Mouse (Mus musculus) yolk sac, embryonic 10.5 days (tissue): ENCODE measurements around the gene B3gnt3.
A peak's percentile ranks its signal among the peaks of the same experiment; 100 is the strongest.
"Not testable (repeated sequence)": the region's sequence is repeated elsewhere in the genome, so short reads cannot be mapped to it uniquely, and the experiment has no call there.

Experiments used
- DNase-seq: peaks from one replicate; pipeline ENCODE4 v3.0.0-alpha.2; 2017; ENCODE audit warnings: low spot score

The B3gnt3 gene

GRCm38 (mm10) chr8:71709800-71710446 lies 8.3 kb upstream of the B3gnt3 start:
- DNase-seq: peak; percentile 80

- DNase-seq: no peak
Observed at GRCm38 (mm10) chr8:71709134-71709799, 7.7 kb upstream of the B3gnt3 start.

DNA sequence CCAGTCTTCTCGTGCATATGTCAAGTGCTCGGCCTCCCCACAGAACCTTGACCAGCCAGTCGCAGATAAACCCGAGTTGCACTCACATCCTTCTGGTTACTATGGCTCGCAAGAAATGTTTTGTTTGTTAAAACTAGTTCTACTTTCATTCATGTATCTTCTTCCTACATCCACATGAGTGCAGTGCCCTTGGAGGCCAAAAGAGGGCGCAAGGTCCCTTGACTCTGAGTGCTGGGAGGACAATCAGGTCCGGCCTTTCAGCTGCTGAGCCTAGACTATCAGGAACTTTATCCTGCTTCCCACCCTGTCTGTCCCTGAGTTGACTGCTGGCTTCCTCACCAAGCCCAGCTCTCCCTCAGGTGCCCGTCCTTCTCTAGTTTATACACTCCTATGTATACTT lies 6.3 kb upstream of the B3gnt3 start:
- DNase-seq: no peak

DNA sequence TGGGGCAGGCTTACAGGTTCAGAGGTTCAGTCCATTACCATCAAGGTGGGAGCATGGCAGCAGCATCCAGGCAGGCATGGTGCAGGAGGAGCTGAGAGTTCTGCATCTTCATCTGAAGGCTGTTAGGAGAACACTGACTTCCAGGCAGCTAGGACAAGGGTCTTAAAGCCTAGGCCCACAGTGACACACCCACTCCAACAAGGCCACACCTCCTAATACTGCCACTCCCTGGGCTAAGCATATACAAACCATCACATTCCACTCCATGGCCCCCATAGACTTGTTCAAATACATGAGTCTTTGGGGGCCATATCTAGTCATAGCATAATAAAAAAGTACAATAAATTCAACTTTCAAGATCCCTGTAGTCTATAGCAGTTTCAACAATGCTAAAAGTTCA lies 1.8 kb upstream of the B3gnt3 start:
- not testable (repeated sequence) for DNase-seq

- DNase-seq: no peak
Observed at GRCm38 (mm10) chr8:71702923-71703322, 1.3 kb upstream of the B3gnt3 start.

DNA sequence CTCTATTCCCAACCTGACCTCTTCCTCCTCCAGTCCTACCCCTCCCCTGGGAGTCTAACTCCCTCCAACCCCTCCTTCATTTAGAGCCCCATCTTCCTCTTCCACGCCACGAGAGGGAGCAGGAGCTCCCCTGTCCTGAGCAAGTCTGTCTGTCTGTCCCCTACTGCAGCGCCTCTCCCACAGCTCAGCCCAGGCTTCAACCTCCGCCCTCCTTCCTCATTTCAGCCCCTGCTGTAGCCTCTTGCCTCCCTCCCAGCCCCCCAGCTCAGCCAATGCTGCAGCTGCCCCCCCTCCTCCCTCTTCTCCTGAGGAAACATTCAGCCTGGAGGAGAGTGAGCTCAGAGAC lies 471 bp upstream of the B3gnt3 start:
- DNase-seq: no peak

DNA sequence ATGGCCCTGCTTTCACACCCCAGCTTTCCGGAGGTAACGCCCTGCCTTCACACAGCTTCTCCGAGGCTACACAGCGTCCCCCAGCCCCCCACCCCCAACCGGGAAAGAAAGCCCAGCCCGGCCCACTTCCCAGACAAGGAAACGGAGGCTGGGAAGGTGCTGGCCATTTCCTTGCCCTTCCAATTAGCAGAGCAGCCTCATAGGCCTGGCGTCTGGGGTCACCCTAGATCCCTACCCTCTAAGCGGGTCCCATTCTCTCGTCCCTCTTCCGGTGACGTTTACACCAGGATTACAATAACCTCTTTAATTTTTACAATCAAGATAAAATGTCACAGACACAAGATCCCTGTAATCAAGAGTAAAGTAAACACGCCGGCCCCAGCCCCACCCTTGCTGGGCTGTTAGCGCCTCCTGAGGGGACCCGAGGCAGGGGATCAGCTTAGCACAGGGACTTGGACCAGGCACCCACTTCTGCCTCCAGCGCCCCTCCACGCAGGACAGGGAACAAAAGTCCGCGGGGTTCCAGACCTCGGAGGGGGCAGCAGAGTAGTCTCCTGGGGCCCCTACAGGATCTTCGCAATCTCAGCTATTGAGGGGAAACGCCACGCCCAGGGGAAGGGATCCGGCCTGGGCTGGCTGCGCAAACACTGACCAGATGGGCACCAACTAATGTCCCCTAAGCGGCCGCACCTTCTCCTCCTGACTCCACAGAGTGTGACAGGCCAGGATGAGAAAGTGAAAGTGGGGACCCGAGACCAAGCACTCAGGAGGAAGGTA lies 908 bp downstream of the B3gnt3 start:
- peak; percentile 23 for DNase-seq

DNA sequence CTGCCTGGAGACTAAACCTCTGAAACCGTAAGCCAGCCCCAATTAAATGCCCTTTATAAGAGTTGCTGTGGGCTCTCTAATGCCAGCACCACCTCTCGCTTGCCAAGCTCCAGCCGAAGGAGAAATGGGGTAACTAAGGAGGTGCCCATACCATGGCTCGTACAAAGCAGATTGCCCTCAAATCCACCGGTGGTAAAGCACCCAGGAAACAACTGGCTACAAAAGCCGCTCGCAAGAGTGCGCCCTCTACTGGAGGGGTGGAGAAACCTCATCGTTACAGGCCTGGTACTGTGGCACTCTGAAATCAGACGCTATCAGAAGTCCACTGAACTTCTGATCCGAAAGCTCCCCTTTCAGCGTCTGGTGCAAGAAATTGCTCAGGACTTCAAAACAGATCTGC lies 6.1 kb downstream of the B3gnt3 start:
- DNase-seq: not testable (repeated sequence)

- no peak for DNase-seq
Observed at GRCm38 (mm10) chr8:71693166-71694041, 8.2 kb downstream of the B3gnt3 start.

DNA sequence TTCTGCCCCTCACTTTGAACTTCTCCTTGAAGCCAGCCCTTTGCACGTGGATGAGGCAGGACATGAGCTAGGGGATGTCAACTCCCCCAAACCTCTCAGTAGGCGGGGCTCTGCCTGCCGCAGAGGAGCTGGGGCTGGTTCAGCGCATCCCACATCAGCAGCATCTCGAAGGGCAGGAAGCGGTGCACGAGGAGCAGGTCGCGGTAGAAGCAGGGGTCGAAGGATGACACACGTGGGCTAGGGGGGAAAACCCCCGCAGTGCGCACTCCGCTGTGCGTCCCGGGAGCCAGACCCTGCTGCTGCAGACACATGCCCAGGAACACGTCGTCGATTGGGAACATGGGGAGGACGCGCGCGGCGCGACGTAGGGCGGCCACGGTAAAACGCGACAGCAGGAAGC lies 9.1 kb downstream of the B3gnt3 start:
- DNase-seq: no peak

- DNase-seq: no peak
Observed at GRCm38 (mm10) chr8:71689028-71689427, 12.6 kb downstream of the B3gnt3 start, which contains the start of gene Insl3. TSS of gene Insl3 (plus strand) at chr8:71689214.

DNA sequence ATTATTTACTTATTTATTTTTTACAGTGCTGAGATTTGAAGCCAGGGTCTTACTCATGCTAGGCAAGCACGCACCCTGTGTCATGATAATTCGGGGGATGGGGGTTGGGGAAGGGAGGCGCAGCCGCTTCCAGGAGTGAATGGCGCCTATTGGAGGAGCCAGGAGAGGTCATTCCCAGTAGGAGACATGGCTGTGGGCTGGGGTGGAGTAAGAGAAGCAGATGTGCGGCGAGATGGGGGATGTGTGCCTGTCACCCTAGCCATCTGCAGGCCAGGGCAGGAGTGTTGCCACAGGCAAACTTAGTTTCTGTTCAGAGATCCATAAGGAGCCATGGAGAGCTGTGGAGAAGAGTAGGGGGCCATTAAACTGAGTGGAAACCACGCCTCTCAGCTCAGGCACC lies 14.0 kb downstream of the B3gnt3 start:
- no peak for DNase-seq

- DNase-seq: peak; percentile 56
Observed at GRCm38 (mm10) chr8:71686143-71686734, 15.3 kb downstream of the B3gnt3 start.

- no peak for DNase-seq
Observed at GRCm38 (mm10) chr8:71685573-71685972, 16.0 kb downstream of the B3gnt3 start.

DNA sequence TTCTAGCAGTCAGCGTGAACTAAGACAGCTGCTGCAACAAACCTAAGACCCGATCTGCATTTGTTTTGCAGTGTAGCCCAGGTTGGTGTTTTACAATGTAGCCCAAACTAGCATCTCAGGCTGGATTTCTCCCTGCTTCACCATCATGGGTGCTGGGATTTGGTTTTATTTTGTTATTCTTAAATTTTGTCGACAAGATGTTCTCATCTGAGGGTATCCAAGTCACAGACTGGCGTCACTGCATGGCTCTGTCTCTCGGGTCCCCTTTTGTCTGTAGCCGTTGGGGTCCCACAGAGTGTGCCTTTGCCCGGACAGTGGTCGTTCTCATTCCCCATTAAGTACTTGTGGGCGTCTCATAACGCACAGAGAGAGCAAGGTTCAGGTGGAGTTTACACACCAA lies 16.9 kb downstream of the B3gnt3 start:
- DNase-seq: no peak

- no peak for DNase-seq
Observed at GRCm38 (mm10) chr8:71682832-71683231, 18.8 kb downstream of the B3gnt3 start.

GRCm38 (mm10) chr8:71681369-71681915 lies 20.1 kb downstream of the B3gnt3 start:
- DNase-seq: no peak

DNA sequence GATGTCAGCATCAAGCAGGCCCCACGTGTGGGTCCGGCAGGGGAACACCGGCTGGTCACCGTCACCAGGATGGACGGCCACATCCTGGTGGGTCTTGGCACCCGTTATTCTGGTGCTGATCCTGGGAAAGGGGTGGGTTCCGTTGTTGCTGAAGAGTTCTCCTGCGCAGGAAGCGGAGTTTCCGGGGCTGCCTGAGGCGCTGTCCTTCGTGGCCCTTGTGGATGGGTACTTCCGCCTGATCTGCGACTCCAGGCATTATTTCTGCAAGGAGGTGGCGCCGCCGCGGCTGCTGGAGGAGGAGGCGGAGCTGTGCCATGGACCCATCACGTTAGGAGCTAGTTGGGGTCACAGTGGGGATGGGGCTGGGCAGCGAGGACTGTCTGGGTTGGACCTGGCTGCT lies 21.1 kb downstream of the B3gnt3 start:
- no peak for DNase-seq

GRCm38 (mm10) chr8:71679550-71680168 lies 21.9 kb downstream of the B3gnt3 start:
- DNase-seq: no peak

DNA sequence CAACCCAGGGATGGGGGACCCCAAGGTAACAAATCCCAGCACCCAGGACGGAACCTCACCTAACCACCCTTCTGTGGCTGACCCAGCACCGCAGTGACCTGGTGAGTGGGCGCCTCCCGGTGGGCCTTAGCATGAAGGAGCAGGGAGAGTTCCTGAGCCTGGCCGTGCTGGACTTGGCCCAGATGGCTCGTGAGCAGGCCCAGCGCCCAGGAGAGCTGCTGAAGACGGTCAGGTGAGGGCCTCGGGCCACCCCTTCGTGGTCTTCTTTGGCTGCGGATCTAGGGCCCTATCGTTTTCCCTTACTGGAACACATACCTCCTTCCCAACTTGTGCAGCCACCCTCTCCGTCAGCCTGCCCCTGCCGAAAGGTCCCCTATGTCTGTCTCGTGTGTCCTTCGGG lies 22.5 kb downstream of the B3gnt3 start:
- no peak for DNase-seq

DNA sequence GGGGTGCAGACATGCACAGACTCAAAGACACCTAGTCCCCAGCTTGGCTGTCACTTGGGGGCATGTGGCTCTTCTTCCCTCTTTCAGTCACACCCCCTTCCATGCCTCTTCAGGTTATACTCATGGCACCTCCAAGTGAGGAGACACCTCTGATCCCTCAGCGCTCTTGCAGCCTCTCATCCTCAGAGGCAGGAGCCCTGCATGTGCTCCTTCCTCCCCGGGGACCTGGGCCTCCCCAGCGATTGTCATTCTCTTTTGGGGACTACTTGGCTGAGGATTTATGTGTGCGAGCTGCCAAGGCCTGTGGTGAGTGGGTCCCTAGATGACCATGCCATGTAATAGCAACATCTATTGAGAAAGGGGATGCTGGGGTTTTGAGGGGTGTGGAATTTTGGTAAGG lies 23.4 kb downstream of the B3gnt3 start:
- no peak for DNase-seq
